Mouse (Mus musculus): ENCODE results near the gene Aplnr.

DNA sequence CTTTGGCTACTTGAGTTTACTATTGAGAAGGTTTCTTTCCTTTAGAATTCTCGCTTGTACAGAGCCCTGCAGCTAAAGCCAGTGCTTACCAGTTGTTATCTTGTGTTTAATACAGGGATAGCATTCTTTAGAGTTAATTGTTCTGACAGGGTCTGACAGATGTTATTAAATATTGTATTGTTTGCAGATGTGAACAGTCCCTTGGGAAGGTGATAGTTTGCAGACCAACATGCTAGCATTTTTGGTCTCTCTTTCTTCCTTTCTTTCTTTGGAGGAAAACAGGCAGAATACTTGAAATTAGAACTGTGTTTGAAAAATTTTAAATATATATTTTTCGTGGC lies 36.7 kb downstream of the Aplnr start:
- TF ChIP-seq POLR2A (IDR thresholded peaks at IDR 0.05; ENCODE audit: extremely low read depth, insufficient read depth, low read length) = no peak
- no peak for TF ChIP-seq CTCF (IDR thresholded peaks at IDR 0.05; ENCODE audit: extremely low read depth, insufficient read depth, low read length)
